Mouse (Mus musculus): ENCODE data around the gene Pakap.

GRCm38 (mm10) chr4:57793989-57794388 is 226.0 kb downstream of the Pakap start:
- TF ChIP-seq CTCF (IDR thresholded peaks at IDR 0.05; ENCODE audit: borderline replicate concordance, insufficient read depth, low read depth, low read length) = no peak
- TF ChIP-seq POLR2A (IDR thresholded peaks at IDR 0.05; ENCODE audit: borderline replicate concordance, insufficient read depth, low read length) = no peak

All from cerebellum, adult 2 months (tissue).